Mouse (Mus musculus): ENCODE results near the gene Bdh1. TPM values are rescaled to one million over a fixed set of nuclear protein-coding genes. Genes with fewer than 3 reads are reported as not detected.
A peak's percentile ranks its signal among the peaks of the same experiment; 100 is the strongest.

The Bdh1 gene
- polyA plus RNA-seq, 1 experiment from 2014 or later: 327 TPM

GRCm38 (mm10) chr16:31425508-31425907, 3.4 kb downstream of the Bdh1 start:
- 4% methylated on average over 4 of the region's 4 CpGs for WGBS
- Histone ChIP-seq H3K9me3 (ENCODE audit: control insufficient read depth) (no peaks in the 10 kb centered on the region), H3K9ac (ENCODE audit: low read depth, low read length) (no peak overlapping the region)

GRCm38 (mm10) chr16:31426496-31427126, 4.5 kb downstream of the Bdh1 start:
- Histone ChIP-seq H3K36me3 (ENCODE audit: control insufficient read depth, insufficient read depth) (no peaks in the 10 kb centered on the region), H3K4me1 (replicated peaks; ENCODE audit: control insufficient read depth, insufficient read depth, low read length) (peaks cover 5% of the 10 kb centered on the region), H3K4me2 (replicated peaks; ENCODE audit: low read depth) (no peak overlapping the region; the same call in 1 of the 2 replicates), H3K9me3 (ENCODE audit: control insufficient read depth) (no peaks in the 10 kb centered on the region), H3K9ac (ENCODE audit: low read depth, low read length) (no peak overlapping the region), H3K27me3 (replicated peaks; ENCODE audit: control insufficient read depth, insufficient read depth, low read length) (no peaks in the 10 kb centered on the region), H3K4me3 (ENCODE audit: low read depth, low read length) (no peak overlapping the region), H3K27ac (ENCODE audit: low read depth, low read length) (no peak overlapping the region)
- WGBS: 84% methylated on average over 6 of the region's 6 CpGs
- no peak for ATAC-seq
- TF ChIP-seq CTCF (IDR thresholded peaks at IDR 0.05; ENCODE audit: low read depth): no peak

More at GRCm38 (mm10) chr16:31425508-31425907, 3.4 kb downstream of the Bdh1 start:
- Histone ChIP-seq H3K36me3 (ENCODE audit: control insufficient read depth, insufficient read depth) (no peaks in the 10 kb centered on the region), H3K27me3 (replicated peaks; ENCODE audit: control insufficient read depth, insufficient read depth, low read length) (no peaks in the 10 kb centered on the region), H3K4me1 (replicated peaks; ENCODE audit: control insufficient read depth, insufficient read depth, low read length) (peaks cover 5% of the 10 kb centered on the region), H3K4me2 (replicated peaks; ENCODE audit: low read depth) (no peak overlapping the region), H3K4me3 (ENCODE audit: low read depth, low read length) (no peak overlapping the region), H3K27ac (ENCODE audit: low read depth, low read length) (no peak overlapping the region)
- no peak for ATAC-seq
- peak; percentile 94 for TF ChIP-seq CTCF (IDR thresholded peaks at IDR 0.05; ENCODE audit: low read depth)

- ATAC-seq: no peak
- peaks cover 5% of the 10 kb centered on the region for H3K4me1 ChIP-seq (replicated peaks; ENCODE audit: control insufficient read depth, insufficient read depth, low read length)
- WGBS: 3% methylated on average over 11 of the region's 11 CpGs
- H3K9me3 ChIP-seq (ENCODE audit: control insufficient read depth): no peaks in the 10 kb centered on the region
- H3K9ac ChIP-seq (ENCODE audit: low read depth, low read length): peak overlapping the region; percentile 79
- H3K27me3 ChIP-seq (replicated peaks; ENCODE audit: control insufficient read depth, insufficient read depth, low read length): no peaks in the 10 kb centered on the region
- H3K4me3 ChIP-seq (ENCODE audit: low read depth, low read length): peak overlapping the region; percentile 64
- no peak for TF ChIP-seq CTCF (IDR thresholded peaks at IDR 0.05; ENCODE audit: low read depth)
- H3K27ac ChIP-seq (ENCODE audit: low read depth, low read length): peak overlapping the region; percentile 99
- H3K4me2 ChIP-seq (replicated peaks; ENCODE audit: low read depth): peak overlapping the region; percentile 91
- no peaks in the 10 kb centered on the region for H3K36me3 ChIP-seq (ENCODE audit: control insufficient read depth, insufficient read depth)
Measured at GRCm38 (mm10) chr16:31428335-31428674, 6.2 kb downstream of the Bdh1 start.

- under 1% methylated on average over 65 of the region's 65 CpGs for WGBS
- peak overlapping the region; percentile 99 for H3K27ac ChIP-seq (ENCODE audit: low read depth, low read length)
Measured at GRCm38 (mm10) chr16:31428675-31429470, 6.8 kb downstream of the Bdh1 start.

GRCm38 (mm10) chr16:31429471-31430155, 7.5 kb downstream of the Bdh1 start:
- peak overlapping the region; percentile 99 for H3K27ac ChIP-seq (ENCODE audit: low read depth, low read length)
- peak overlapping the region; percentile 79; the same call in 1 of the 2 replicates for H3K9ac ChIP-seq (ENCODE audit: low read depth, low read length)
- H3K27me3 ChIP-seq (replicated peaks; ENCODE audit: control insufficient read depth, insufficient read depth, low read length): no peaks in the 10 kb centered on the region
- under 1% methylated on average over 49 of the region's 49 CpGs for WGBS
- peak; percentile 87 for ATAC-seq
- peaks cover 5% of the 10 kb centered on the region for H3K4me1 ChIP-seq (replicated peaks; ENCODE audit: control insufficient read depth, insufficient read depth, low read length)
- H3K9me3 ChIP-seq (ENCODE audit: control insufficient read depth): no peaks in the 10 kb centered on the region
- H3K36me3 ChIP-seq (ENCODE audit: control insufficient read depth, insufficient read depth): no peaks in the 10 kb centered on the region
- peak overlapping the region; percentile 91 for H3K4me2 ChIP-seq (replicated peaks; ENCODE audit: low read depth)
- H3K4me3 ChIP-seq (ENCODE audit: low read depth, low read length): peak overlapping the region; percentile 64
- TF ChIP-seq CTCF (IDR thresholded peaks at IDR 0.05; ENCODE audit: low read depth): 0 out of 2 replicates have a peak, but pooled peaks have one; percentile 9

More at GRCm38 (mm10) chr16:31428675-31429470, 6.8 kb downstream of the Bdh1 start:
- peak overlapping the region; percentile 64 for H3K4me3 ChIP-seq (ENCODE audit: low read depth, low read length)
- no peaks in the 10 kb centered on the region for H3K9me3 ChIP-seq (ENCODE audit: control insufficient read depth)
- TF ChIP-seq CTCF (IDR thresholded peaks at IDR 0.05; ENCODE audit: low read depth): peak; percentile 48
- H3K36me3 ChIP-seq (ENCODE audit: control insufficient read depth, insufficient read depth): no peaks in the 10 kb centered on the region
- no peaks in the 10 kb centered on the region for H3K27me3 ChIP-seq (replicated peaks; ENCODE audit: control insufficient read depth, insufficient read depth, low read length)
- peaks cover 5% of the 10 kb centered on the region for H3K4me1 ChIP-seq (replicated peaks; ENCODE audit: control insufficient read depth, insufficient read depth, low read length)
- peak overlapping the region; percentile 79 for H3K9ac ChIP-seq (ENCODE audit: low read depth, low read length)
- H3K4me2 ChIP-seq (replicated peaks; ENCODE audit: low read depth): peak overlapping the region; percentile 91
- ATAC-seq: peak; percentile 79

Data from intestine, postnatal 0 days (tissue).